Mouse (Mus musculus) stomach, embryonic 14.5 days (tissue): Measurements from ENCODE around the gene Chd6. TPM values are rescaled to one million over a fixed set of nuclear protein-coding genes. Genes with fewer than 3 reads are reported as not detected.

Source experiments
- ATAC-seq: fragments of 200-750 bp; cut with Nextera tagmentation; 2 replicates; pipeline ENCODE4 v1.8.0; 2017; ENCODE audit warnings: low read depth, moderate TSS enrichment; ENCODE audit not compliant: insufficient number of reproducible peaks, insufficient read depth, low FRiP score
- H3K27ac ChIP-seq: fragments of 300-500 bp; sonication (generic); 2 replicates; pipeline ENCODE4 v1.5.1; 2014; ENCODE audit warnings: mild to moderate bottlenecking, low read length, moderate library complexity, mixed read lengths
- H3K27me3 ChIP-seq: fragments of 300-500 bp; sonication (generic); 2 replicates; pipeline ENCODE4 v1.6.1; 2014; ENCODE audit warnings: low read length, control low read depth, mixed read lengths; ENCODE audit not compliant: control insufficient read depth, insufficient read depth
- H3K36me3 ChIP-seq: fragments of 300-500 bp; sonication (generic); 2 replicates; pipeline ENCODE4 v1.6.1; 2014; ENCODE audit warnings: mild to moderate bottlenecking, control low read depth, low read length, moderate library complexity, mixed read lengths; ENCODE audit not compliant: control insufficient read depth, insufficient read depth
- H3K4me1 ChIP-seq: fragments of 300-500 bp; sonication (generic); 2 replicates; pipeline ENCODE4 v1.6.1; 2014; ENCODE audit warnings: low read length, control low read depth, mixed read lengths; ENCODE audit not compliant: control insufficient read depth, insufficient read depth
- H3K4me2 ChIP-seq: fragments of 300-500 bp; sonication (generic); replicated peaks from 2 replicates; pipeline ENCODE4 v1.6.1; 2014; ENCODE audit warnings: low read depth, low read length, control low read depth
- H3K4me3 ChIP-seq: fragments of 300-500 bp; sonication (generic); 2 replicates; pipeline ENCODE4 v1.5.1; 2014; ENCODE audit warnings: low read depth, low read length, control low read depth
- H3K9ac ChIP-seq: fragments of 300-500 bp; sonication (generic); replicated peaks from 2 replicates; pipeline ENCODE4 v1.6.1; 2014; ENCODE audit warnings: low read depth, mild to moderate bottlenecking, control low read depth, low read length, moderate library complexity, mixed read lengths
- H3K9me3 ChIP-seq: fragments of 300-500 bp; sonication (generic); 2 replicates; pipeline ENCODE4 v1.6.1; 2016; ENCODE audit warnings: low read depth, low read length, control low read depth; ENCODE audit not compliant: control insufficient read depth
- WGBS: fragments of 180-500 bp; shearing (Covaris S2); extraction: QIAGEN DNeasy Blood & Tissue Kit; methylation state at CpG from one replicate; pipeline ENCODE4 v1.1.7; 2014; 5-methylcytosine and 5-hydroxymethylcytosine counted together
- polyA plus RNA-seq: library from polyadenylated mRNA; unstranded; fragments of >200 nt; fragmentation: Nextera tagmentation; extraction: Ambion mirVana; gene quantifications from 2 replicates; pipeline ENCODE4 v1.2.1, GENCODE M21; 2014

Chd6 gene
- polyA plus RNA-seq, 1 experiment from 2014 or later = 52.2 TPM

- Histone ChIP-seq H3K4me2 (no peak overlapping the region), H3K27me3 (no peaks in the 10 kb centered on the region), H3K36me3 (peaks cover 42% of the 10 kb centered on the region), H3K4me1 (no peaks in the 10 kb centered on the region), H3K9ac (no peak overlapping the region), H3K9me3 (no peaks in the 10 kb centered on the region), H3K4me3 (no peak overlapping the region), H3K27ac (no peak overlapping the region)
- 81% methylated on average over 7 of the region's 7 CpGs for WGBS
- ATAC-seq = no peak
Observed at GRCm38 (mm10) chr2:161032394-161032793, 76.5 kb downstream of the Chd6 start.

GRCm38 (mm10) chr2:161024606-161025005 is 84.3 kb downstream of the Chd6 start:
- 86% methylated on average over 1 of the region's 1 CpGs for WGBS
- peaks cover 68% of the 10 kb centered on the region for H3K36me3 ChIP-seq
- H3K4me2 ChIP-seq = no peak overlapping the region
- no peak for ATAC-seq
- H3K27ac ChIP-seq = no peak overlapping the region
- no peak overlapping the region for H3K9ac ChIP-seq
- H3K4me1 ChIP-seq = no peaks in the 10 kb centered on the region
- H3K27me3 ChIP-seq = no peaks in the 10 kb centered on the region
- H3K9me3 ChIP-seq = no peaks in the 10 kb centered on the region
- no peak overlapping the region for H3K4me3 ChIP-seq

- peaks cover 56% of the 10 kb centered on the region for H3K36me3 ChIP-seq
- no peak; the same call in 1 of the 2 replicates for ATAC-seq
- no peak overlapping the region for H3K4me3 ChIP-seq
- no peak overlapping the region for H3K27ac ChIP-seq
- H3K4me1 ChIP-seq = no peaks in the 10 kb centered on the region
- no peaks in the 10 kb centered on the region for H3K9me3 ChIP-seq
- 25% methylated on average over 4 of the region's 4 CpGs for WGBS
- H3K4me2 ChIP-seq = no peak overlapping the region
- no peaks in the 10 kb centered on the region for H3K27me3 ChIP-seq
- no peak overlapping the region for H3K9ac ChIP-seq
Observed at GRCm38 (mm10) chr2:161017913-161018312, 91.0 kb downstream of the Chd6 start.

GRCm38 (mm10) chr2:161012577-161013251 is 96.2 kb downstream of the Chd6 start:
- Histone ChIP-seq H3K27me3 (no peaks in the 10 kb centered on the region), H3K9ac (no peak overlapping the region), H3K9me3 (no peaks in the 10 kb centered on the region), H3K27ac (no peak overlapping the region), H3K4me3 (no peak overlapping the region), H3K4me1 (no peaks in the 10 kb centered on the region), H3K36me3 (peaks cover 79% of the 10 kb centered on the region), H3K4me2 (no peak overlapping the region)
- ATAC-seq = no peak
- 91% methylated on average over 16 of the region's 16 CpGs for WGBS

GRCm38 (mm10) chr2:161004338-161004737 is 104.5 kb downstream of the Chd6 start:
- no peaks in the 10 kb centered on the region for H3K9me3 ChIP-seq
- no peak overlapping the region for H3K27ac ChIP-seq
- H3K9ac ChIP-seq = no peak overlapping the region
- peaks cover 39% of the 10 kb centered on the region for H3K36me3 ChIP-seq
- 85% methylated on average over 3 of the region's 3 CpGs for WGBS
- no peak for ATAC-seq
- no peak overlapping the region for H3K4me2 ChIP-seq
- H3K27me3 ChIP-seq = no peaks in the 10 kb centered on the region
- no peak overlapping the region for H3K4me3 ChIP-seq
- no peaks in the 10 kb centered on the region for H3K4me1 ChIP-seq

- ATAC-seq = no peak
- H3K27me3 ChIP-seq = no peaks in the 10 kb centered on the region
- peaks cover 7% of the 10 kb centered on the region for H3K36me3 ChIP-seq
- H3K27ac ChIP-seq = no peak overlapping the region
- H3K9me3 ChIP-seq = no peaks in the 10 kb centered on the region
- no peak overlapping the region for H3K9ac ChIP-seq
- no peak overlapping the region for H3K4me2 ChIP-seq
- H3K4me1 ChIP-seq = no peaks in the 10 kb centered on the region
- no peak overlapping the region for H3K4me3 ChIP-seq
- whole genome bisulfite sequencing = 91% methylated on average over 6 of the region's 6 CpGs
Observed at GRCm38 (mm10) chr2:160996987-160997763, 111.7 kb downstream of the Chd6 start.

- no peak for ATAC-seq
- Histone ChIP-seq H3K27ac (no peak overlapping the region), H3K36me3 (peaks cover 20% of the 10 kb centered on the region; the same call in 1 of the 2 replicates), H3K4me3 (no peak overlapping the region), H3K9ac (no peak overlapping the region), H3K4me2 (no peak overlapping the region), H3K27me3 (no peaks in the 10 kb centered on the region), H3K9me3 (no peaks in the 10 kb centered on the region), H3K4me1 (peaks cover 3% of the 10 kb centered on the region; the same call in 1 of the 2 replicates)
- 97% methylated on average over 1 of the region's 1 CpGs for WGBS
Observed at GRCm38 (mm10) chr2:160994181-160994580, 114.7 kb downstream of the Chd6 start.

- no peak overlapping the region for H3K9ac ChIP-seq
- peaks cover 3% of the 10 kb centered on the region; the same call in 1 of the 2 replicates for H3K4me1 ChIP-seq
- H3K9me3 ChIP-seq = no peaks in the 10 kb centered on the region
- no peak overlapping the region for H3K27ac ChIP-seq
- no peak overlapping the region for H3K4me2 ChIP-seq
- H3K27me3 ChIP-seq = no peaks in the 10 kb centered on the region
- peaks cover 36% of the 10 kb centered on the region for H3K36me3 ChIP-seq
- H3K4me3 ChIP-seq = no peak overlapping the region
- ATAC-seq = no peak
- whole genome bisulfite sequencing = 84% methylated on average over 3 of the region's 3 CpGs
Observed at GRCm38 (mm10) chr2:160992465-160992864, 116.4 kb downstream of the Chd6 start.
